ENCODE assay signal across 7 mouse cellular contexts in the genomic region with DNA sequence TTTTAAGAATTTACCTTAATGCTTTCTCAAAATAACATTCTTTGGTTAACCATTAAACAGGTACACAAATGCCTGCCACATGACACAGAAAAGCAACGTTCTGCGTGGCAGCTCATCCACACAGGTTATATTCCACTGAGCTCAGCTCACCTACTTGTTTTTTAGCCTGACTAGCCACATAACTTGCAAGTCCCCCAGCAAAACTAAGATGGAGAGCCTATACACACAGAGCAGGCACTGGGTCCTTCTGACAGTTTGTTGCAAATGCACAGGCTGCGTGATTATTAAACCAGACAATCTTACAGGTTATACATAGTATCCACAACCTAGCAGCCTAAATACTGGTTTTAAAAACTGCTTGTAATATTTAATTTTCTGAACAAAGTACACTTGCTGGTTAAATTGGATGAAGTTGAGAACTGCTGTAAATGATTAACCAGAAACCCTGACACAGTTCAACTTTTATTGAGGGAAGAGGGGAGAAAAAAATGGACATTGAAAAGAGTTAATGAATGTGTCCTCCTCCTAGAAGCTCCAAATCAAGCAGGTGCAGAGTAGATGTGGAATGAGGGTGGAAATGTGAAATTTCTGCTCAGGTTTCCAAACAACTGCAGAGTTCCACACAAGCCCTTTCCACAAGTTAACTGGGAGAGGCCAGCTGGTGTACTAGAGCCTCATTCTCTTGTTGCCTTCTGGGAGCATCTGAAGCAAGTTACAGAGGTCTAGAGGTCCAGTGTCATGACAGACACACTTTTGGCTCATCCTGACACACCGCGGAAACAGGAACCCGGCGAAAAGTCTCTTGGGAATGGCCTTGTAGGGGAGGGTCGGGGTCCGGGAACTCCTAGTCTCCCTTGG. TPM values are rescaled to one million over a fixed set of nuclear protein-coding genes. Genes with fewer than 3 reads are reported as not detected.
A peak's percentile ranks its signal among the peaks of the same experiment; 100 is the strongest.
DNase-seq lines count a peak whose midpoint lies in the region; ATAC-seq and TF ChIP-seq lines count a peak whose summit lies in the region.

No protein-coding gene starts in this region.

- TF ChIP-seq CTCF in CH12.LX (conservative IDR thresholded peaks at IDR 0.05 in 1 of 2, IDR thresholded peaks at IDR 0.05 in 1 of 2; ENCODE audit: low read depth in 2 of 2, low read length in 2 of 2) (no peak), G1E (IDR thresholded peaks at IDR 0.05; ENCODE audit: low read depth, low read length) (no peak)
- TF ChIP-seq CTCF in liver, embryonic 14.5 days (IDR thresholded peaks at IDR 0.05; ENCODE audit: low read depth): no peak

- TF ChIP-seq RAD21 in CH12.LX (IDR thresholded peaks at IDR 0.05; ENCODE audit: low read depth, low read length): no peak

- no peak for TF ChIP-seq EP300 in CH12.LX (IDR thresholded peaks at IDR 0.05; ENCODE audit: low read length)
- TF ChIP-seq EP300 in liver, embryonic 14.5 days (IDR thresholded peaks at IDR 0.05; ENCODE audit: low read depth): no peak

- H3K9me3 ChIP-seq in CH12.LX (replicated peaks; ENCODE audit: low read length): no peaks in the 10 kb centered on the region
- H3K9me3 ChIP-seq in G1E (replicated peaks): no peaks in the 10 kb centered on the region
- H3K9me3 ChIP-seq in liver, embryonic 14.5 days (ENCODE audit: control insufficient read depth, low read length): no peaks in the 10 kb centered on the region

- DNase-seq in CH12.LX (ENCODE audit: extremely low read depth): no peak
- no peak for DNase-seq in G1E (ENCODE audit: low spot score)
- peak; percentile 2 for DNase-seq in hindlimb bud, embryonic 11.5 days (ENCODE audit: extremely low spot score, low read depth, low spot score)
- DNase-seq in liver, embryonic 14.5 days (ENCODE audit: low read depth in 3 of 3, low spot score in 3 of 3): no peak
- DNase-seq in gastrocnemius, postnatal 25 days: no peak
- no peak for DNase-seq in layer of hippocampus, postnatal 36 days
- no peak for DNase-seq in adrenal gland, adult (ENCODE audit: inconsistent age in 2 of 2, low spot score in 1 of 2)

- ATAC-seq in G1E (ENCODE audit: extremely low read depth, insufficient number of reproducible peaks, low FRiP score, poor library complexity, severe bottlenecking): no peak; the same call in 1 of the 2 replicates
- no peak for ATAC-seq in liver, embryonic 14.5 days (ENCODE audit: insufficient read depth)

- in situ Hi-C loops in CH12.LX (cut with MboI; ENCODE audit: low pct_ligation_motif_present, low pct_unique_long_range_greater_than_20kb, low sequenced_read_pairs): no loop called here

- no peak overlapping the region; the same call in 1 of the 2 replicates for H3K9ac ChIP-seq in CH12.LX (ENCODE audit: insufficient read depth, low read depth)
- H3K9ac ChIP-seq in liver, embryonic 14.5 days (replicated peaks): peak overlapping the region; percentile 40

- H3K27ac ChIP-seq in CH12.LX (ENCODE audit: insufficient read depth, low read depth): no peak overlapping the region
- peak overlapping the region; percentile 31; the same call in 1 of the 2 replicates for H3K27ac ChIP-seq in liver, embryonic 14.5 days

- WGBS in liver, embryonic 14.5 days (ENCODE audit: insufficient replicate concordance): 25% methylated on average over 9 of the region's 9 CpGs

- no peak for TF ChIP-seq POLR2A in CH12.LX (IDR thresholded peaks at IDR 0.05; ENCODE audit: low read depth, low read length)

- dilution Hi-C loops in CH12.LX (cut with MboI; ENCODE audit: extremely low pct_ligation_motif_present, extremely low pct_unique_long_range_greater_than_20kb, low sequenced_read_pairs): no loop called here

- peaks cover 21% of the 10 kb centered on the region for H3K79me2 ChIP-seq in CH12.LX (replicated peaks; ENCODE audit: control insufficient read depth, extremely low read depth, insufficient read depth, poor library complexity, severe bottlenecking)

- H3K4me3 ChIP-seq in CH12.LX (replicated peaks in 1 of 3; ENCODE audit: low read depth in 2 of 3, low read length in 2 of 3, poor library complexity in 1 of 3) (peak overlapping the region; percentile 33 to 96 (median 58)), G1E (ENCODE audit: low read depth, low read length) (peak overlapping the region; percentile 78)
- H3K4me3 ChIP-seq in liver, embryonic 14.5 days (ENCODE audit: insufficient read depth in 1 of 2, low read depth in 2 of 2, low read length in 2 of 2): peak overlapping the region; percentile 65 to 91

- peak overlapping the region; percentile 52 for H3K4me2 ChIP-seq in CH12.LX (ENCODE audit: insufficient read depth, low read depth, poor library complexity, severe bottlenecking)
- H3K4me2 ChIP-seq in liver, embryonic 14.5 days (ENCODE audit: low read depth): peak overlapping the region; percentile 88

- H3K4me1 ChIP-seq in CH12.LX (ENCODE audit: control insufficient read depth in 1 of 2, insufficient read depth in 2 of 2) (peaks cover 5 to 27% of the 10 kb centered on the region in 2 experiments), G1E (ENCODE audit: insufficient read depth, low read depth, low read length) (peaks cover 15% of the 10 kb centered on the region)
- peaks cover 10 to 16% of the 10 kb centered on the region in 2 experiments; a peak in 3 of 4 replicates for H3K4me1 ChIP-seq in liver, embryonic 14.5 days (replicated peaks; ENCODE audit: control insufficient read depth in 2 of 2, insufficient read depth in 2 of 2, low read length in 1 of 2)

- H3K36me3 ChIP-seq in CH12.LX (replicated peaks in 1 of 2; ENCODE audit: control insufficient read depth in 1 of 2, insufficient read depth in 1 of 2, low read length in 1 of 2): peaks cover 4 to 17% of the 10 kb centered on the region in 2 experiments
- peaks cover 17% of the 10 kb centered on the region for H3K36me3 ChIP-seq in G1E (replicated peaks)
- H3K36me3 ChIP-seq in liver, embryonic 14.5 days (replicated peaks; ENCODE audit: control insufficient read depth, insufficient read depth, low read depth): peaks cover 4% of the 10 kb centered on the region

- H3K27me3 ChIP-seq in CH12.LX (replicated peaks) (no peaks in the 10 kb centered on the region), G1E (ENCODE audit: insufficient read depth, low read length) (0 out of 2 replicates have a peak, but pooled peaks cover 8% of the 10 kb centered on the region)
- no peaks in the 10 kb centered on the region for H3K27me3 ChIP-seq in liver, embryonic 14.5 days (ENCODE audit: control insufficient read depth, insufficient read depth, low read length)

TF ChIP-seq in CH12.LX, 34 proteins besides CTCF, POLR2A, EP300 and RAD21:
- TF ChIP-seq TBP (conservative IDR thresholded peaks at IDR 0.05; ENCODE audit: low read depth, low read length) (no peak), SIN3A (IDR thresholded peaks at IDR 0.05; ENCODE audit: low read length) (0 out of 2 replicates have a peak, but pooled peaks have one; percentile 33)

RNA-seq across cellular contexts. Expression of a gene that starts 0.6 kb away (rescaled TPM):
- 206 and 231 TPM in 2 replicates for total RNA-seq in CH12.LX (2012; rRNA removed)
- 434 and 504 TPM in 2 replicates for total RNA-seq in CH12.LX (2014; rRNA removed)
- 252 and 302 TPM in 2 replicates for polyA plus RNA-seq in CH12.LX (2012; ENCODE audit: insufficient read length, low read depth)
- 162 and 208 TPM in 2 replicates for total RNA-seq in G1E (2014; fragmentation: Nextera tagmentation)
- total RNA-seq in G1E (2017): 230 and 263 TPM in 2 replicates
- 5.4 and 8.3 TPM in 2 replicates for polyA plus RNA-seq in G1E (2012)
- polyA plus RNA-seq in liver, embryonic 14.5 days (2012; rRNA removed): 89.1 and 101 TPM in 2 replicates
- 220 and 227 TPM in 2 replicates for polyA plus RNA-seq in liver, embryonic 14.5 days (2014; fragmentation: Nextera tagmentation; extraction: Ambion mirVana)
- total RNA-seq in gastrocnemius, postnatal 25 days (2021): 10 to 100 TPM; 66.1 to 83.7 TPM
- total RNA-seq in layer of hippocampus, postnatal 36 days (2021): 10 to 100 TPM; 96.6 to 97.5 TPM
